Mouse (Mus musculus) liver, adult 2 months (tissue): Measurements from ENCODE around the gene Ppm1e.

Experiments
- CTCF ChIP-seq: fragments of 200-500 bp; IDR thresholded peaks from 2 replicates; pipeline ENCODE4 v1.5.1; 2011; ENCODE audit warnings: low read depth, low read length, control low read depth
- POLR2A ChIP-seq: fragments of 200-500 bp; IDR thresholded peaks from 2 replicates; pipeline ENCODE4 v1.6.1; 2011; ENCODE audit warnings: low read length, control low read depth; ENCODE audit not compliant: insufficient read depth; ENCODE audit errors: extremely low read depth

GRCm38 (mm10) chr11:87257282-87257681, 101.5 kb downstream of the Ppm1e start:
- TF ChIP-seq POLR2A: no peak
- no peak for TF ChIP-seq CTCF
